Mouse (Mus musculus) CH12.LX (cell line): ENCODE data around the gene Mrpl52. TPM values are rescaled to one million over a fixed set of nuclear protein-coding genes. Genes with fewer than 3 reads are reported as not detected.

Experiments used
- DNase-seq: peaks from one replicate; pipeline ENCODE4 v3.0.0-alpha.2; 2013; ENCODE audit errors: extremely low read depth
- H3K27ac ChIP-seq: 2 replicates; pipeline ENCODE4 v1.5.1; 2012; ENCODE audit warnings: low read depth, mild to moderate bottlenecking, control low read depth, moderate library complexity; ENCODE audit not compliant: insufficient read depth
- H3K27me3 ChIP-seq: replicated peaks from 2 replicates; pipeline ENCODE3; 2012; ENCODE audit warnings: inconsistent platforms
- H3K36me3 ChIP-seq, 2 experiments: replicated peaks in 1 of 2; 2 replicates each; pipeline versions ENCODE3 to v1.6.1; 2012; ENCODE audit warnings: inconsistent platforms in 1 of 2, low read length in 1 of 2, mild to moderate bottlenecking in 1 of 2, mixed read lengths in 1 of 2, moderate library complexity in 1 of 2; ENCODE audit not compliant: control insufficient read depth in 1 of 2, insufficient read depth in 1 of 2
- H3K4me1 ChIP-seq, 2 experiments: 2 replicates each; pipeline ENCODE4 v1.6.1; 2012; ENCODE audit warnings: inconsistent platforms in 1 of 2, moderate library complexity in 1 of 2; ENCODE audit not compliant: insufficient read depth in 2 of 2, control insufficient read depth in 1 of 2
- H3K4me2 ChIP-seq: 2 replicates; pipeline ENCODE4 v1.6.1; 2012; ENCODE audit warnings: low read depth, mild to moderate bottlenecking, control low read depth; ENCODE audit not compliant: poor library complexity, insufficient read depth, severe bottlenecking
- H3K4me3 ChIP-seq, 3 experiments: fragments of 150-350 bp in 1 of 3; sonication (generic) in 1 of 3; replicated peaks in 1 of 3; 2 replicates each; pipeline versions ENCODE3 to v1.5.1; 2011 to 2012; ENCODE audit warnings: low read depth in 2 of 3, low read length in 2 of 3, mild to moderate bottlenecking in 2 of 3, moderate library complexity in 2 of 3, control low read depth in 1 of 3, improper control_type of control experiment in 1 of 3, inconsistent platforms in 1 of 3, mixed read lengths in 1 of 3; ENCODE audit not compliant: poor library complexity in 1 of 3
- H3K79me2 ChIP-seq: replicated peaks from 2 replicates; pipeline ENCODE4 v1.6.1; 2012; ENCODE audit warnings: mild to moderate bottlenecking, moderate library complexity; ENCODE audit not compliant: control insufficient read depth, poor library complexity, insufficient read depth, severe bottlenecking; ENCODE audit errors: extremely low read depth
- H3K9ac ChIP-seq: 2 replicates; pipeline ENCODE4 v1.6.1; 2012; ENCODE audit warnings: low read depth, mild to moderate bottlenecking, control low read depth, moderate library complexity; ENCODE audit not compliant: insufficient read depth
- H3K9me3 ChIP-seq: replicated peaks from 2 replicates; pipeline ENCODE3; 2012; ENCODE audit warnings: low read length, inconsistent platforms, mixed read lengths
- BHLHE40 ChIP-seq: IDR thresholded peaks from 2 replicates; pipeline ENCODE4 v1.6.1; 2011; ENCODE audit warnings: mild to moderate bottlenecking, low read depth, low read length, improper control_type of control experiment
- CHD1 ChIP-seq: IDR thresholded peaks from 2 replicates; pipeline ENCODE4 v1.6.1; 2012; ENCODE audit warnings: low read depth, low read length, improper control_type of control experiment, inconsistent platforms
- CHD2 ChIP-seq: IDR thresholded peaks from 2 replicates; pipeline ENCODE4 v1.6.1; 2011; ENCODE audit warnings: low read length, improper control_type of control experiment
- E2F4 ChIP-seq: IDR thresholded peaks from 2 replicates; pipeline ENCODE4 v1.6.1; 2011; ENCODE audit warnings: low read depth, low read length, improper control_type of control experiment; ENCODE audit not compliant: insufficient replicate concordance
- ELF1 ChIP-seq: IDR thresholded peaks from 2 replicates; pipeline ENCODE4 v1.6.1; 2014; ENCODE audit warnings: low read depth, mild to moderate bottlenecking, inconsistent platforms, low read length, improper control_type of control experiment
- GABPA ChIP-seq: IDR thresholded peaks from 2 replicates; pipeline ENCODE4 v1.6.1; 2012; ENCODE audit warnings: low read depth, low read length, improper control_type of control experiment, inconsistent platforms; ENCODE audit not compliant: insufficient replicate concordance
- IRF4 ChIP-seq: IDR thresholded peaks from 2 replicates; pipeline ENCODE4 v1.6.1; 2014; ENCODE audit warnings: low read depth, mild to moderate bottlenecking, inconsistent platforms, low read length, improper control_type of control experiment
- JUN ChIP-seq: IDR thresholded peaks from 2 replicates; pipeline ENCODE4 v1.6.1; 2011; ENCODE audit warnings: low read depth, mild to moderate bottlenecking, low read length, improper control_type of control experiment, moderate library complexity; ENCODE audit not compliant: insufficient read depth
- JUND ChIP-seq: conservative IDR thresholded peaks from 2 replicates; pipeline ENCODE4 v1.6.1; 2011; ENCODE audit warnings: low read depth, low read length, improper control_type of control experiment
- MAFK ChIP-seq: IDR thresholded peaks from 2 replicates; pipeline ENCODE4 v1.6.1; 2011; ENCODE audit warnings: low read length, improper control_type of control experiment; ENCODE audit not compliant: insufficient replicate concordance
- MAZ ChIP-seq: IDR thresholded peaks from 2 replicates; pipeline ENCODE4 v1.6.1; 2012; ENCODE audit warnings: low read depth, mild to moderate bottlenecking, inconsistent platforms, low read length, improper control_type of control experiment, moderate library complexity
- MEF2A ChIP-seq: IDR thresholded peaks from 2 replicates; pipeline ENCODE4 v1.6.1; 2014; ENCODE audit warnings: low read depth, mild to moderate bottlenecking, inconsistent platforms, low read length, improper control_type of control experiment, borderline replicate concordance
- NELFE ChIP-seq: IDR thresholded peaks from 2 replicates; pipeline ENCODE4 v1.6.1; 2011; ENCODE audit warnings: low read depth, low read length, improper control_type of control experiment
- RAD21 ChIP-seq: IDR thresholded peaks from 2 replicates; pipeline ENCODE4 v1.6.1; 2011; ENCODE audit warnings: low read depth, mild to moderate bottlenecking, low read length, improper control_type of control experiment, moderate library complexity
- RCOR1 ChIP-seq: conservative IDR thresholded peaks from 2 replicates; pipeline ENCODE4 v1.6.1; 2012; ENCODE audit warnings: low read depth, mild to moderate bottlenecking, inconsistent platforms, low read length, improper control_type of control experiment
- SMC3 ChIP-seq: IDR thresholded peaks from 2 replicates; pipeline ENCODE4 v1.6.1; 2011; ENCODE audit warnings: low read depth, low read length, improper control_type of control experiment
- UBTF ChIP-seq: IDR thresholded peaks from 2 replicates; pipeline ENCODE4 v1.6.1; 2012; ENCODE audit warnings: low read depth, mild to moderate bottlenecking, inconsistent platforms, low read length, improper control_type of control experiment, moderate library complexity
- USF2 ChIP-seq: conservative IDR thresholded peaks from 2 replicates; pipeline ENCODE4 v1.6.1; 2011; ENCODE audit warnings: low read depth, low read length, improper control_type of control experiment
- ZNF384 ChIP-seq: IDR thresholded peaks from 2 replicates; pipeline ENCODE4 v1.6.1; 2012; ENCODE audit warnings: low read depth, low read length, improper control_type of control experiment, inconsistent platforms
- dilution Hi-C: fragments of 300-500 bp; cut with MboI; formaldehyde crosslinking; loops from 2 replicates; pipeline ENCODE4 v1.14.3; 2020; ENCODE audit warnings: low sequenced_read_pairs; ENCODE audit not compliant: extremely low pct_unique_long_range_greater_than_20kb, extremely low pct_ligation_motif_present
- in situ Hi-C: fragments of 300-500 bp; cut with MboI; formaldehyde crosslinking; loops from 3 replicates; pipeline ENCODE4 v1.14.3; 2019; ENCODE audit warnings: low sequenced_read_pairs, low pct_ligation_motif_present, low pct_unique_long_range_greater_than_20kb, mixed read lengths
- polyA plus RNA-seq: library from polyadenylated mRNA; unstranded; fragments of >175 nt; gene quantifications from 2 replicates; pipeline ENCODE4 v1.2.1, GENCODE M21; 2012; ENCODE audit warnings: low read depth; ENCODE audit not compliant: insufficient read length
- total RNA-seq, 2 experiments: library from RNA; depleted of rRNA; stranded (reverse); fragments of 300-350 nt in 1 of 2; fragments of >200 nt in 1 of 2; gene quantifications; 2 replicates each; pipeline ENCODE4 v1.2.3; 2012 to 2014

Gene Mrpl52
- total and polyA plus RNA-seq, 3 experiments, result 87.9 to 309 (median 230) TPM

DNA sequence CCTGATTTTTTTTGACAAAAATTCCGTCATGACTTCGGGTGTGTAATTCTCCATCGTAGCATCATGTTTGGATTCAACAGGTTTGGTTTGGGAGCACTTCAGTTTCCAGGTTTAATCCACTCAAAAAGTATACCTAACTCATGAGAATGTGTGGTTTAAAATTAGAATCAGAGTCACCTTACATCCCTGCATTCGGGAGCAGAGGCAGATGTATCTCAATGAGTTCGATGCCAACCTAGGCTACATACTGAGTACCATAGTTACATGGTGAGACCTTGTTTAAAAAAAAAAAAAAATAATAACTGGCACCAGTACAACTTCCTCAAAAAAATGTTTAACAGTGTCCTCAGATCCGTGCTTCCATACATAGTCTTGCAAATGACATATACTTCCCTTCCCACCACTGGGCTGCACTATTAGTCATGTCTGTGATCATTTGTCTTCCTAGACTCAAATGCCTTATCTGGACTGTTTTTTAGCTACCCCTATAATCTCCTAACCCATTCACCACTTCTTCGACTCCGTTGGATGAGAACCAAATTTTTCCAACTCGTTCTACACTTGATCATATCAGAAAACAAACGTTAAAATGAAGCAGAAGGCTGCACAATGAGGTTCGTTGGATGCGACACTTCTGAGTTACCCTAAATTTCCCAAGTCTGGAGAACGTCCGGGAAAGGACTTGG is 563 bp upstream of the Mrpl52 start (continued):
- TF ChIP-seq USF2 (no peak), NELFE (no peak), ZNF384 (0 out of 2 replicates have a peak, but pooled peaks have one; percentile 20), JUND (0 out of 2 replicates have a peak, but pooled peaks have one; percentile 5), RAD21 (no peak), SMC3 (no peak), IRF4 (no peak)

DNA sequence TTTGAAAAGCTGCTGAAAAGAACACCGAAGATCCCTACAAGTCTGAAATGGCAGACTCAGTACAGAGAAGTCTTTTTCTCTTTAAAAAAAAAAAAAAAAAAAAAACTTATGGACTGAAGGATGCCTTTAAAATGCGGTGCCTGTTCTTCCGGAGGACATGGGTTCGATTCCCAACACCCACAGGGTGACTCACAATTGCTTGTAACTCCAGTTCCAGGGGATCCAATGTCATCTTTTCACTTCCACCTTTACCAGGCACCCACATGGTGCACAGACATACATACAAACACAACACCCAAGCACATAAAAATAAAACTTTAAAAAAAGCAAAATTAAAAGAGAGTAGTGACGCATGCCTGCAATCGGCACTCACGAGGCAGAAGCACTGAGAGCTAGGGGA is 987 bp downstream of the Mrpl52 start:
- Histone ChIP-seq H3K27ac (no peak overlapping the region), H3K79me2 (no peaks in the 10 kb centered on the region), H3K36me3 (peaks cover 13 to 29% of the 10 kb centered on the region in 2 experiments), H3K4me2 (peak overlapping the region; percentile 95), H3K9me3 (no peaks in the 10 kb centered on the region), H3K4me1 (peaks cover 0 to 25% of the 10 kb centered on the region in 2 experiments; a peak in 2 of 4 replicates), H3K4me3 (peak overlapping the region in 2 of 3 experiments; percentile 78 to 86), H3K9ac (peak overlapping the region; percentile 98; the same call in 1 of the 2 replicates), H3K27me3 (no peaks in the 10 kb centered on the region)
- TF ChIP-seq RAD21, result no peak
- no peak for TF ChIP-seq BHLHE40
- no peak for TF ChIP-seq MEF2A
- TF ChIP-seq CHD1, result no peak
- no peak for TF ChIP-seq ELF1
- TF ChIP-seq E2F4, result no peak
- TF ChIP-seq MAZ, result no peak
- TF ChIP-seq RCOR1, result no peak
- no peak for TF ChIP-seq MAFK
- TF ChIP-seq GABPA, result no peak
- TF ChIP-seq USF2, result no peak
- no peak for TF ChIP-seq JUN
- TF ChIP-seq UBTF, result no peak
- TF ChIP-seq CHD2, result no peak
- dilution Hi-C loops (no loop called here), in situ Hi-C loops (no loop called here)
- no peak for DNase-seq
